Mouse (Mus musculus): ENCODE measurements around the gene Lpcat4. TPM values are rescaled to one million over a fixed set of nuclear protein-coding genes. Genes with fewer than 3 reads are reported as not detected.

The Lpcat4 gene
- 14.6 and 15.0 TPM in 2 replicates for polyA plus RNA-seq (2014; fragmentation: Nextera tagmentation; extraction: Ambion mirVana)

- Histone ChIP-seq H3K4me1 (replicated peaks; ENCODE audit: control insufficient read depth, insufficient read depth, low read length) (no peaks in the 10 kb centered on the region; the same call in 1 of the 2 replicates), H3K9me3 (ENCODE audit: control insufficient read depth, low read length) (no peaks in the 10 kb centered on the region), H3K27ac (ENCODE audit: low read depth, low read length) (peak within 1 kb of the TSS; percentile 86), H3K9ac (ENCODE audit: low read depth, low read length) (peak within 1 kb of the TSS; percentile 86), H3K27me3 (replicated peaks; ENCODE audit: control insufficient read depth, insufficient read depth, low read length) (no peaks in the 10 kb centered on the region), H3K4me3 (ENCODE audit: low read depth, low read length) (peak within 1 kb of the TSS; percentile 74), H3K36me3 (ENCODE audit: control insufficient read depth, insufficient read depth, low read length) (no peaks in the 10 kb centered on the region), H3K4me2 (peak within 1 kb of the TSS; percentile 98)
- under 1% methylated on average over 88 of the region's 94 CpGs for WGBS
- peak; percentile 89 for ATAC-seq (replicated peaks; ENCODE audit: low FRiP score)
- peak; percentile 85 for DNase-seq (ENCODE audit: low spot score)
Observed at GRCm38 (mm10) chr2:112239212-112239934, at the start of gene Lpcat4. TSS of gene Lpcat4 (plus strand) at chr2:112239468.

GRCm38 (mm10) chr2:112196859-112197258, 42.4 kb upstream of the Lpcat4 start:
- Histone ChIP-seq H3K9ac (ENCODE audit: low read depth, low read length) (no peak overlapping the region), H3K4me1 (replicated peaks; ENCODE audit: control insufficient read depth, insufficient read depth, low read length) (no peaks in the 10 kb centered on the region), H3K4me2 (no peak overlapping the region), H3K9me3 (ENCODE audit: control insufficient read depth, low read length) (no peaks in the 10 kb centered on the region), H3K27me3 (replicated peaks; ENCODE audit: control insufficient read depth, insufficient read depth, low read length) (no peaks in the 10 kb centered on the region), H3K27ac (ENCODE audit: low read depth, low read length) (no peak overlapping the region), H3K4me3 (ENCODE audit: low read depth, low read length) (no peak overlapping the region), H3K36me3 (ENCODE audit: control insufficient read depth, insufficient read depth, low read length) (no peaks in the 10 kb centered on the region)
- 0% methylated on average over 2 of the region's 2 CpGs for WGBS
- DNase-seq (ENCODE audit: low spot score): no peak
- no peak; the same call in 1 of the 2 replicates for ATAC-seq (replicated peaks; ENCODE audit: low FRiP score)

GRCm38 (mm10) chr2:112203056-112203455, 36.2 kb upstream of the Lpcat4 start:
- WGBS: 78% methylated on average over 6 of the region's 6 CpGs
- ATAC-seq (replicated peaks; ENCODE audit: low FRiP score) (no peak), DNase-seq (ENCODE audit: low spot score) (no peak)
- H3K9me3 ChIP-seq (ENCODE audit: control insufficient read depth, low read length): no peaks in the 10 kb centered on the region
- no peak overlapping the region for H3K4me2 ChIP-seq
- H3K9ac ChIP-seq (ENCODE audit: low read depth, low read length): no peak overlapping the region
- no peak overlapping the region for H3K27ac ChIP-seq (ENCODE audit: low read depth, low read length)
- H3K4me3 ChIP-seq (ENCODE audit: low read depth, low read length): no peak overlapping the region
- H3K27me3 ChIP-seq (replicated peaks; ENCODE audit: control insufficient read depth, insufficient read depth, low read length): no peaks in the 10 kb centered on the region
- no peaks in the 10 kb centered on the region for H3K36me3 ChIP-seq (ENCODE audit: control insufficient read depth, insufficient read depth, low read length)
- H3K4me1 ChIP-seq (replicated peaks; ENCODE audit: control insufficient read depth, insufficient read depth, low read length): no peaks in the 10 kb centered on the region

- DNase-seq (ENCODE audit: low spot score): no peak
Observed at GRCm38 (mm10) chr2:112210142-112210541, 29.1 kb upstream of the Lpcat4 start.

GRCm38 (mm10) chr2:112210699-112211098, 28.6 kb upstream of the Lpcat4 start:
- H3K9ac ChIP-seq (ENCODE audit: low read depth, low read length): no peak overlapping the region
- H3K27me3 ChIP-seq (replicated peaks; ENCODE audit: control insufficient read depth, insufficient read depth, low read length): no peaks in the 10 kb centered on the region
- no peaks in the 10 kb centered on the region for H3K4me1 ChIP-seq (replicated peaks; ENCODE audit: control insufficient read depth, insufficient read depth, low read length)
- ATAC-seq (replicated peaks; ENCODE audit: low FRiP score) (no peak), DNase-seq (ENCODE audit: low spot score) (no peak)
- no peaks in the 10 kb centered on the region for H3K9me3 ChIP-seq (ENCODE audit: control insufficient read depth, low read length)
- WGBS: 82% methylated on average over 2 of the region's 2 CpGs
- H3K4me2 ChIP-seq: no peak overlapping the region
- no peak overlapping the region for H3K27ac ChIP-seq (ENCODE audit: low read depth, low read length)
- H3K36me3 ChIP-seq (ENCODE audit: control insufficient read depth, insufficient read depth, low read length): no peaks in the 10 kb centered on the region
- no peak overlapping the region for H3K4me3 ChIP-seq (ENCODE audit: low read depth, low read length)

More at GRCm38 (mm10) chr2:112210142-112210541, 29.1 kb upstream of the Lpcat4 start:
- no peaks in the 10 kb centered on the region for H3K9me3 ChIP-seq (ENCODE audit: control insufficient read depth, low read length)
- ATAC-seq (replicated peaks; ENCODE audit: low FRiP score): no peak
- H3K9ac ChIP-seq (ENCODE audit: low read depth, low read length): no peak overlapping the region
- no peaks in the 10 kb centered on the region for H3K27me3 ChIP-seq (replicated peaks; ENCODE audit: control insufficient read depth, insufficient read depth, low read length)
- WGBS: 75% methylated on average over 6 of the region's 6 CpGs
- H3K4me3 ChIP-seq (ENCODE audit: low read depth, low read length): no peak overlapping the region
- H3K4me2 ChIP-seq: no peak overlapping the region
- H3K36me3 ChIP-seq (ENCODE audit: control insufficient read depth, insufficient read depth, low read length): no peaks in the 10 kb centered on the region
- no peaks in the 10 kb centered on the region for H3K4me1 ChIP-seq (replicated peaks; ENCODE audit: control insufficient read depth, insufficient read depth, low read length)
- no peak overlapping the region for H3K27ac ChIP-seq (ENCODE audit: low read depth, low read length)

- no peak overlapping the region for H3K9ac ChIP-seq (ENCODE audit: low read depth, low read length)
- no peak overlapping the region for H3K27ac ChIP-seq (ENCODE audit: low read depth, low read length)
- no peaks in the 10 kb centered on the region for H3K9me3 ChIP-seq (ENCODE audit: control insufficient read depth, low read length)
- ATAC-seq (replicated peaks; ENCODE audit: low FRiP score): no peak
- no peaks in the 10 kb centered on the region for H3K27me3 ChIP-seq (replicated peaks; ENCODE audit: control insufficient read depth, insufficient read depth, low read length)
- H3K4me1 ChIP-seq (replicated peaks; ENCODE audit: control insufficient read depth, insufficient read depth, low read length): no peaks in the 10 kb centered on the region
- DNase-seq (ENCODE audit: low spot score): no peak
- no peak overlapping the region for H3K4me3 ChIP-seq (ENCODE audit: low read depth, low read length)
- WGBS: 9% methylated on average over 1 of the region's 1 CpGs
- H3K36me3 ChIP-seq (ENCODE audit: control insufficient read depth, insufficient read depth, low read length): no peaks in the 10 kb centered on the region
- no peak overlapping the region for H3K4me2 ChIP-seq
Observed at GRCm38 (mm10) chr2:112215977-112216376, 23.3 kb upstream of the Lpcat4 start.

- H3K36me3 ChIP-seq (ENCODE audit: control insufficient read depth, insufficient read depth, low read length): no peaks in the 10 kb centered on the region
- H3K9me3 ChIP-seq (ENCODE audit: control insufficient read depth, low read length): no peaks in the 10 kb centered on the region
- H3K27me3 ChIP-seq (replicated peaks; ENCODE audit: control insufficient read depth, insufficient read depth, low read length): no peaks in the 10 kb centered on the region
- H3K4me2 ChIP-seq: no peak overlapping the region
- no peak overlapping the region for H3K4me3 ChIP-seq (ENCODE audit: low read depth, low read length)
- no peak overlapping the region for H3K27ac ChIP-seq (ENCODE audit: low read depth, low read length)
- H3K9ac ChIP-seq (ENCODE audit: low read depth, low read length): no peak overlapping the region
- no peak for ATAC-seq (replicated peaks; ENCODE audit: low FRiP score)
- DNase-seq (ENCODE audit: low spot score): no peak
- 71% methylated on average over 6 of the region's 6 CpGs for WGBS
- H3K4me1 ChIP-seq (replicated peaks; ENCODE audit: control insufficient read depth, insufficient read depth, low read length): no peaks in the 10 kb centered on the region
Observed at GRCm38 (mm10) chr2:112217614-112218013, 21.7 kb upstream of the Lpcat4 start.

- Histone ChIP-seq H3K27ac (ENCODE audit: low read depth, low read length) (no peak overlapping the region), H3K4me2 (no peak overlapping the region), H3K9ac (ENCODE audit: low read depth, low read length) (no peak overlapping the region), H3K4me1 (replicated peaks; ENCODE audit: control insufficient read depth, insufficient read depth, low read length) (no peaks in the 10 kb centered on the region), H3K36me3 (ENCODE audit: control insufficient read depth, insufficient read depth, low read length) (no peaks in the 10 kb centered on the region), H3K27me3 (replicated peaks; ENCODE audit: control insufficient read depth, insufficient read depth, low read length) (no peaks in the 10 kb centered on the region), H3K9me3 (ENCODE audit: control insufficient read depth, low read length) (no peaks in the 10 kb centered on the region), H3K4me3 (ENCODE audit: low read depth, low read length) (no peak overlapping the region)
- no peak for ATAC-seq (replicated peaks; ENCODE audit: low FRiP score)
- 69% methylated on average over 5 of the region's 5 CpGs for WGBS
- no peak for DNase-seq (ENCODE audit: low spot score)
Observed at GRCm38 (mm10) chr2:112220880-112221279, 18.4 kb upstream of the Lpcat4 start.

- Histone ChIP-seq H3K9ac (ENCODE audit: low read depth, low read length) (no peak overlapping the region), H3K4me3 (ENCODE audit: low read depth, low read length) (no peak overlapping the region), H3K27ac (ENCODE audit: low read depth, low read length) (no peak overlapping the region), H3K27me3 (replicated peaks; ENCODE audit: control insufficient read depth, insufficient read depth, low read length) (no peaks in the 10 kb centered on the region), H3K4me2 (no peak overlapping the region), H3K36me3 (ENCODE audit: control insufficient read depth, insufficient read depth, low read length) (no peaks in the 10 kb centered on the region), H3K9me3 (ENCODE audit: control insufficient read depth, low read length) (no peaks in the 10 kb centered on the region), H3K4me1 (replicated peaks; ENCODE audit: control insufficient read depth, insufficient read depth, low read length) (no peaks in the 10 kb centered on the region)
- ATAC-seq (replicated peaks; ENCODE audit: low FRiP score): no peak
- DNase-seq (ENCODE audit: low spot score): no peak
- 46% methylated on average over 5 of the region's 5 CpGs for WGBS
Observed at GRCm38 (mm10) chr2:112222607-112223006, 16.7 kb upstream of the Lpcat4 start.
